In genomic region chr17:29033569-29034061, GRCm38 (mm10) we compare ENCODE assay signal across 8 mouse cellular contexts. TPM values are rescaled to one million over a fixed set of nuclear protein-coding genes. Genes with fewer than 3 reads are reported as not detected.
DNase-seq lines count a peak whose midpoint lies in the region; ATAC-seq and TF ChIP-seq lines count a peak whose summit lies in the region.

No protein-coding gene starts in this region.

- H3K9me3 ChIP-seq in intestine, embryonic 15.5 days = no peaks in the 10 kb centered on the region
- no peaks in the 10 kb centered on the region for H3K9me3 ChIP-seq in midbrain, embryonic 14.5 days (ENCODE audit: control insufficient read depth, low read length)

- TF ChIP-seq POLR2A in kidney, adult 2 months (IDR thresholded peaks at IDR 0.05; ENCODE audit: low read depth, low read length) = no peak

- peaks cover 13% of the 10 kb centered on the region for H3K36me3 ChIP-seq in kidney, adult 2 months (ENCODE audit: control insufficient read depth, insufficient read depth, low read length)
- H3K36me3 ChIP-seq in intestine, embryonic 15.5 days = peaks cover 19% of the 10 kb centered on the region
- peaks cover 24% of the 10 kb centered on the region for H3K36me3 ChIP-seq in midbrain, embryonic 14.5 days (ENCODE audit: control insufficient read depth, insufficient read depth, low read length)

- H3K4me2 ChIP-seq in intestine, embryonic 15.5 days (replicated peaks) = peak overlapping the region; percentile 65
- H3K4me2 ChIP-seq in midbrain, embryonic 14.5 days (ENCODE audit: low read length) = peak overlapping the region; percentile 97

- H3K4me1 ChIP-seq in kidney, adult 2 months (ENCODE audit: control insufficient read depth, insufficient read depth, low read length) = peaks cover 4% of the 10 kb centered on the region
- H3K4me1 ChIP-seq in brown adipose tissue, adult 24 weeks (ENCODE audit: control insufficient read depth, insufficient read depth, insufficient read length, low read length) = peaks cover 2% of the 10 kb centered on the region; the same call in 1 of the 2 replicates
- H3K4me1 ChIP-seq in intestine, embryonic 15.5 days (replicated peaks) = peaks cover 12% of the 10 kb centered on the region
- peaks cover 27% of the 10 kb centered on the region for H3K4me1 ChIP-seq in midbrain, embryonic 14.5 days (ENCODE audit: control insufficient read depth, insufficient read depth, low read length)

- H3K27ac ChIP-seq in kidney, adult 2 months (ENCODE audit: insufficient read depth, low read depth, low read length) = peak overlapping the region; percentile 0; the same call in 1 of the 2 replicates
- peak overlapping the region; percentile 27; the same call in 1 of the 2 replicates for H3K27ac ChIP-seq in brown adipose tissue, adult 24 weeks (replicated peaks; ENCODE audit: low read depth, low read length)
- peak overlapping the region; percentile 98 for H3K27ac ChIP-seq in intestine, embryonic 15.5 days
- H3K27ac ChIP-seq in midbrain, embryonic 14.5 days (replicated peaks; ENCODE audit: low read depth, low read length) = no peak overlapping the region

- H3K4me3 ChIP-seq in kidney, adult 2 months (ENCODE audit: insufficient read depth, low read depth, low read length) = peak overlapping the region; percentile 71
- peak overlapping the region; percentile 95 for H3K4me3 ChIP-seq in brown adipose tissue, adult 24 weeks (ENCODE audit: insufficient read depth, low read depth, low read length)
- peak overlapping the region; percentile 63 for H3K4me3 ChIP-seq in intestine, embryonic 15.5 days (replicated peaks)
- peak overlapping the region; percentile 72 for H3K4me3 ChIP-seq in midbrain, embryonic 14.5 days (replicated peaks; ENCODE audit: low read depth, low read length)

- H3K27me3 ChIP-seq in kidney, adult 2 months (replicated peaks; ENCODE audit: control insufficient read depth, insufficient read depth, low read length) = no peaks in the 10 kb centered on the region
- no peaks in the 10 kb centered on the region for H3K27me3 ChIP-seq in intestine, embryonic 15.5 days (replicated peaks)
- no peaks in the 10 kb centered on the region for H3K27me3 ChIP-seq in midbrain, embryonic 14.5 days (ENCODE audit: control insufficient read depth, insufficient read depth, low read length)

- peak overlapping the region; percentile 89 for H3K9ac ChIP-seq in intestine, embryonic 15.5 days
- peak overlapping the region; percentile 94 for H3K9ac ChIP-seq in midbrain, embryonic 14.5 days (replicated peaks; ENCODE audit: low read length)

- ATAC-seq in intestine, embryonic 15.5 days = no peak
- no peak for ATAC-seq in midbrain, embryonic 14.5 days (ENCODE audit: low FRiP score, low TSS enrichment)

- peak; percentile 66 for DNase-seq in kidney, adult 2 months
- DNase-seq in kidney, adult 18-20 months = no peak
- DNase-seq in midbrain, embryonic 14.5 days = no peak
- DNase-seq in natural killer cell, adult 2 months (ENCODE audit: low spot score in 2 of 2) = no peak
- DNase-seq in T-cell, adult 2 months (ENCODE audit: low spot score) = no peak
- DNase-seq in layer of hippocampus, postnatal 36 days = no peak

- WGBS in kidney, adult 2 months = under 1% methylated on average over 6 of the region's 6 CpGs
- 0% methylated on average over 6 of the region's 6 CpGs for WGBS in intestine, embryonic 15.5 days
- WGBS in midbrain, embryonic 14.5 days = 0% methylated on average over 6 of the region's 6 CpGs

- TF ChIP-seq CTCF in kidney, adult 2 months (conservative IDR thresholded peaks at IDR 0.05; ENCODE audit: insufficient read depth, insufficient read length, low read depth, low read length) = no peak

RNA-seq across cellular contexts. Expression of gene Srsf3, which starts 1.2 kb away (rescaled TPM):
- polyA plus RNA-seq in kidney, adult 2 months (2012; rRNA removed) = 71.0 and 85.2 TPM in 2 replicates
- 105 and 132 TPM in 2 replicates for polyA plus RNA-seq in brown adipose tissue, adult 24 weeks (2012; ENCODE audit: insufficient read depth, insufficient read length, missing spikeins)
- 485 and 544 TPM in 2 replicates for polyA plus RNA-seq in intestine, embryonic 15.5 days (2015; fragmentation: Nextera tagmentation; extraction: Ambion mirVana)
- polyA plus RNA-seq in midbrain, embryonic 14.5 days (2014; fragmentation: Nextera tagmentation; extraction: Ambion mirVana) = 486 and 559 TPM in 2 replicates
- 100 to 1,000 TPM; 141 to 147 TPM for total RNA-seq in layer of hippocampus, postnatal 36 days (2021)

RNA-seq across cellular contexts. Expression of gene Stk38, which starts 25.8 kb away (rescaled TPM):
- polyA plus RNA-seq in kidney, adult 2 months (2012; rRNA removed) = 61.7 and 66.8 TPM in 2 replicates
- 47.3 and 49.3 TPM in 2 replicates for polyA plus RNA-seq in brown adipose tissue, adult 24 weeks (2012; ENCODE audit: insufficient read depth, insufficient read length, missing spikeins)
- polyA plus RNA-seq in intestine, embryonic 15.5 days (2015; fragmentation: Nextera tagmentation; extraction: Ambion mirVana) = 90.0 and 90.7 TPM in 2 replicates
- 74.8 and 102 TPM in 2 replicates for polyA plus RNA-seq in midbrain, embryonic 14.5 days (2014; fragmentation: Nextera tagmentation; extraction: Ambion mirVana)
- 10 to 100 TPM; 51.7 to 55.6 TPM for total RNA-seq in layer of hippocampus, postnatal 36 days (2021)

RNA-seq across cellular contexts. Expression of gene Cdkn1a, which starts 57.2 kb away (rescaled TPM):
- polyA plus RNA-seq in kidney, adult 2 months (2012; rRNA removed) = 11.6 and 13.7 TPM in 2 replicates
- polyA plus RNA-seq in brown adipose tissue, adult 24 weeks (2012; ENCODE audit: insufficient read depth, insufficient read length, missing spikeins) = 36.2 and 74.0 TPM in 2 replicates
- 92.2 and 98.3 TPM in 2 replicates for polyA plus RNA-seq in intestine, embryonic 15.5 days (2015; fragmentation: Nextera tagmentation; extraction: Ambion mirVana)
- polyA plus RNA-seq in midbrain, embryonic 14.5 days (2014; fragmentation: Nextera tagmentation; extraction: Ambion mirVana) = 80.8 and 109 TPM in 2 replicates
- 10 to 100 TPM; 12.9 to 16.7 TPM for total RNA-seq in layer of hippocampus, postnatal 36 days (2021)
